Mouse (Mus musculus) kidney, embryonic 15.5 days (tissue): ENCODE measurements around the gene Acvr2b. TPM values are rescaled to one million over a fixed set of nuclear protein-coding genes. Genes with fewer than 3 reads are reported as not detected.
"Not testable (repeated sequence)": the region's sequence is repeated elsewhere in the genome, so short reads cannot be mapped to it uniquely, and the experiment has no call there.

Experiments
- ATAC-seq: fragments of 200-750 bp; cut with Nextera tagmentation; replicated peaks from 2 replicates; pipeline ENCODE4 v1.8.0; 2017; ENCODE audit warnings: moderate TSS enrichment; ENCODE audit not compliant: low FRiP score
- H3K27ac ChIP-seq: fragments of 300-500 bp; sonication (generic); 2 replicates; pipeline ENCODE4 v1.5.1; 2015; ENCODE audit warnings: mild to moderate bottlenecking, inconsistent platforms
- H3K27me3 ChIP-seq: fragments of 300-500 bp; sonication (generic); 2 replicates; pipeline ENCODE4 v1.6.1; 2015; ENCODE audit warnings: inconsistent platforms
- H3K36me3 ChIP-seq: fragments of 300-500 bp; sonication (generic); 2 replicates; pipeline ENCODE4 v1.6.1; 2015; ENCODE audit warnings: inconsistent platforms
- H3K4me1 ChIP-seq: fragments of 300-500 bp; sonication (generic); 2 replicates; pipeline ENCODE4 v1.6.1; 2015; ENCODE audit warnings: inconsistent platforms
- H3K4me2 ChIP-seq: fragments of 300-500 bp; sonication (generic); 2 replicates; pipeline ENCODE4 v1.6.1; 2015; ENCODE audit warnings: moderate library complexity, mild to moderate bottlenecking, inconsistent platforms
- H3K4me3 ChIP-seq: fragments of 300-500 bp; sonication (generic); replicated peaks from 2 replicates; pipeline ENCODE4 v1.5.1; 2015; ENCODE audit warnings: mild to moderate bottlenecking, inconsistent platforms
- H3K9ac ChIP-seq: fragments of 300-500 bp; sonication (generic); 2 replicates; pipeline ENCODE4 v1.6.1; 2015; ENCODE audit warnings: mild to moderate bottlenecking, inconsistent platforms
- H3K9me3 ChIP-seq: fragments of 300-500 bp; sonication (generic); replicated peaks from 2 replicates; pipeline ENCODE4 v1.6.1; 2016; ENCODE audit warnings: inconsistent platforms
- WGBS: fragments of 180-500 bp; shearing (Covaris S2); methylation state at CpG from one replicate; pipeline ENCODE4 v1.1.7; 2015; ENCODE audit warnings: mixed read lengths; 5-methylcytosine and 5-hydroxymethylcytosine counted together
- polyA plus RNA-seq: library from polyadenylated mRNA; unstranded; fragments of >200 nt; fragmentation: Nextera tagmentation; extraction: Ambion mirVana; gene quantifications from 2 replicates; pipeline ENCODE4 v1.2.1, GENCODE M21; 2015

Gene Acvr2b
- 36.4 and 36.6 TPM in 2 replicates for polyA plus RNA-seq

DNA sequence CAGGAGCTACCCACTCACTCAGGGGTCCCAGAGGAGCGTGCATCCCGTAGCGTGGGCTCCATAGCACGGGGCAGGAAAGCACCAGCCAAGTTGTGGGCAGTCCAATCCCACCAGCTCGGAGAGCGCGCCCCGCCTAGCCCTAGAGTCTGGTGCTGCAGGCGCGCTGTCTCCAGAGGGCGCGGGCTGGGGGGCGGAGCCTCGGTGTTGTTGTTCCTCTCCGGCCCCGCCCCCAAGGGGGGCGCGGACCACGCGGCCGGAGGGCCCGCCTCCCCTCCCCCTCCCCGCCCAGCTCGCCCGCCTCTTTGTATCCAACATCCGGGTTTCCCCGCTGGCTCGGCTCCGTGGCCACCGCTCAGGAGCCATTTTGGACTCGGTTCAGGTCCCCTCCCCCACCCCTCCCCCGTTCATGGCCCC, at the start of gene Acvr2b:
TSS of gene Acvr2b (plus strand) at position 318 of the 414 bp plus-strand sequence.
- Histone ChIP-seq H3K27ac (peak within 1 kb of the TSS; percentile 98), H3K9ac (peak within 1 kb of the TSS; percentile 95), H3K9me3 (no peaks in the 10 kb centered on the region), H3K4me3 (peak within 1 kb of the TSS; percentile 68), H3K4me1 (peaks cover 38% of the 10 kb centered on the region), H3K4me2 (peak within 1 kb of the TSS; percentile 96), H3K27me3 (no peaks in the 10 kb centered on the region), H3K36me3 (no peaks in the 10 kb centered on the region)
- ATAC-seq: peak; percentile 96
- WGBS: 0% methylated on average over 19 of the region's 32 CpGs

GRCm38 (mm10) chr9:119353926-119354325, 48.0 kb upstream of the Acvr2b start:
- Histone ChIP-seq H3K9ac (no peak overlapping the region), H3K9me3 (no peaks in the 10 kb centered on the region), H3K27me3 (no peaks in the 10 kb centered on the region), H3K4me3 (no peak overlapping the region), H3K4me2 (no peak overlapping the region), H3K36me3 (peaks cover 21% of the 10 kb centered on the region), H3K4me1 (peaks cover 26% of the 10 kb centered on the region), H3K27ac (no peak overlapping the region)
- ATAC-seq: no peak
- 74% methylated on average over 6 of the region's 6 CpGs for WGBS

DNA sequence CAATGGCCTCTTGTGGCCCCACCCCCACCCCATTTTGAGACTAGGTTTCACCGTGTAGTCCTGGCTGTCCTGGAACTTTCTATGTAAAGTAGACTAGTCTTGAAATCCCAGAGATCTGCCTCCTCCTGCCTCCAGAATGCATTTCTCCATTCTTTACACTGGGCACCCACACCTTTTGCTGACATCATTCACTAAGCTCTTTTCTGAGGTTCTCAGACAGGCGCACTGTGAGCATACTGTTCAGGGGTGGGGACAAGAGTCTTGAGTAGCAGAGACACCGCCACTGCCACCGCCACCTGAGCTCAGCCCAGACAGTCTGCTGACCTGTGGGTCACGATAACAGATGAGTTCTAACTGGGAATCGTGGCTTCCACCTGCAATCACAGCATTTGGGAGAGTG, 46.0 kb upstream of the Acvr2b start:
- no peak for ATAC-seq
- H3K4me1 ChIP-seq: peaks cover 16% of the 10 kb centered on the region
- peaks cover 10% of the 10 kb centered on the region for H3K36me3 ChIP-seq
- 59% methylated on average over 6 of the region's 6 CpGs for WGBS
- no peak overlapping the region for H3K9ac ChIP-seq
- no peak overlapping the region for H3K4me3 ChIP-seq
- H3K9me3 ChIP-seq: no peaks in the 10 kb centered on the region
- H3K27me3 ChIP-seq: no peaks in the 10 kb centered on the region
- no peak overlapping the region for H3K27ac ChIP-seq
- H3K4me2 ChIP-seq: no peak overlapping the region

DNA sequence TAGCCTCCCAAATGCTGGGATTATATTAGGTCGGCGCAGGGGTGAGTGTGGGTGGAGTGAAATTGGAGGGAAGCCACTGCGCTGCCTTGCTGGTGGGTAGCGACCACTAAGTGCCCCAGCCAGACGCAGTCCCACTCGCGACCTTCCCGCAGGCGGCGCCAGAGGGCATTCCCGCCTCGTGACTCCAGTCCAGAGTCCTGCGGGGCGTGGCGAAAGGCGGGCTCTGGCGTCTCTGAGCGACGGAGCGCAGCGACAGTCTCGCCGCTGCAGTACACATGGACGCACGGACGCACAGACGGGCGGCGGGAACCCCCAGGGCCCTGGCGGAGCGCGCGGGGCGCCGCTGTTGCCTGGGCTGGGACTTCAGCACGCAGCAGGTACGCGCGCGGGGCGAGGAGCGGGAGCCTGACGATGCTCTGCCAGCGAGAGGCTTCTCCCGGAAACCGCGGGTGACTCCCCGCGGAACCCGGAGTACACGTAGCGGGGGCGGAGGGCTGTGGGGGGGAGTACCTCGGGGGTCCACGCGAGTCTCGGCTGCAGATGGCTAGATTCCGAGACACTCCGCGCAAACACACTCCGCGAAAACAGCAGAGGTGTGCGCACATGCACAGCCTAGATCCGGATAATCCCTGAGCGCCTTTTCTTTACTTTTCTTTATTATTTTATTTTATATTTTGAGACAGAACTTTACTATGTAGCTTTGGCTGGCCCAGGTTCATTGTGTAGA, 44.4 kb upstream of the Acvr2b start, which contains the start of gene Xylb:
TSS of gene Xylb (plus strand) at position 51 of the 727 bp plus-strand sequence.
- H3K27me3 ChIP-seq: no peaks in the 10 kb centered on the region
- H3K27ac ChIP-seq: 0 out of 2 replicates have a peak within 1 kb of the TSS, but pooled peaks have one; percentile 9
- ATAC-seq: peak; percentile 92
- H3K4me3 ChIP-seq: peak within 1 kb of the TSS; percentile 68
- 2% methylated on average over 65 of the region's 65 CpGs for WGBS
- H3K9ac ChIP-seq: peak within 1 kb of the TSS; percentile 60
- H3K4me2 ChIP-seq: peak within 1 kb of the TSS; percentile 90
- H3K36me3 ChIP-seq: peaks cover 11% of the 10 kb centered on the region; the same call in 1 of the 2 replicates
- H3K4me1 ChIP-seq: peaks cover 11% of the 10 kb centered on the region
- no peaks in the 10 kb centered on the region for H3K9me3 ChIP-seq

DNA sequence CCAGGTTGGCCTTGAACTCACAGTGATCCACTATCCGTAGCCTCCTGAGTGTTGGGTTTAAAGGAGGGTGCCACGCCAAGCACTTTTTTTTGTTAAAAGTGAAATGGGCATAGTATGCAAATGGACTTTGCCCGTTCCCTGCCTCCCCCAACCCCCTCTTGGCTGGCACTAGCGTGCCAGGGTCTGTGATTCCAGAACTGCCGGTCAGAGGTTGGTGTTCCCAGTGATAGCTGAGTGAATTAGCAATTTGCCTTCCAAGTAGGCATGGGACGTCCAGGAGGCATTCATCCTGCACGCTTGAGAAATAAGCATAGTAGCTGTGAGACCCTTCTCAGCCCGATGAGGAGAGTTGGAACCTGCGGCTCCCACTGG, 43.9 kb upstream of the Acvr2b start:
- 39% methylated on average over 9 of the region's 9 CpGs for WGBS
- ATAC-seq: peak; percentile 16; the same call in 1 of the 2 replicates
- H3K4me2 ChIP-seq: peak overlapping the region; percentile 90
- peak overlapping the region; percentile 68 for H3K4me3 ChIP-seq
- H3K9me3 ChIP-seq: no peaks in the 10 kb centered on the region
- peak overlapping the region; percentile 60 for H3K9ac ChIP-seq
- no peaks in the 10 kb centered on the region for H3K27me3 ChIP-seq
- peaks cover 11% of the 10 kb centered on the region; the same call in 1 of the 2 replicates for H3K36me3 ChIP-seq
- H3K27ac ChIP-seq: 0 out of 2 replicates have a peak overlapping the region, but pooled peaks have one; percentile 9
- H3K4me1 ChIP-seq: peaks cover 11% of the 10 kb centered on the region

- Histone ChIP-seq H3K4me3 (no peak overlapping the region), H3K9ac (no peak overlapping the region), H3K27me3 (no peaks in the 10 kb centered on the region), H3K4me2 (no peak overlapping the region), H3K36me3 (peaks cover 11% of the 10 kb centered on the region; the same call in 1 of the 2 replicates), H3K9me3 (no peaks in the 10 kb centered on the region), H3K27ac (no peak overlapping the region), H3K4me1 (peaks cover 14% of the 10 kb centered on the region; the same call in 1 of the 2 replicates)
- WGBS: 86% methylated on average over 5 of the region's 5 CpGs
- ATAC-seq: no peak
These were observed 40.5 kb upstream of the Acvr2b start for GRCm38 (mm10) chr9:119361416-119361815.

- H3K4me3 ChIP-seq: no peak overlapping the region
- peaks cover 15% of the 10 kb centered on the region; the same call in 1 of the 2 replicates for H3K36me3 ChIP-seq
- no peaks in the 10 kb centered on the region for H3K9me3 ChIP-seq
- no peaks in the 10 kb centered on the region for H3K27me3 ChIP-seq
- H3K27ac ChIP-seq: no peak overlapping the region
- H3K9ac ChIP-seq: no peak overlapping the region
- H3K4me1 ChIP-seq: peaks cover 10% of the 10 kb centered on the region; the same call in 1 of the 2 replicates
- H3K4me2 ChIP-seq: no peak overlapping the region
- no peak for ATAC-seq
- WGBS: 75% methylated on average over 12 of the region's 12 CpGs
These were observed 38.7 kb upstream of the Acvr2b start for GRCm38 (mm10) chr9:119363229-119363628.

DNA sequence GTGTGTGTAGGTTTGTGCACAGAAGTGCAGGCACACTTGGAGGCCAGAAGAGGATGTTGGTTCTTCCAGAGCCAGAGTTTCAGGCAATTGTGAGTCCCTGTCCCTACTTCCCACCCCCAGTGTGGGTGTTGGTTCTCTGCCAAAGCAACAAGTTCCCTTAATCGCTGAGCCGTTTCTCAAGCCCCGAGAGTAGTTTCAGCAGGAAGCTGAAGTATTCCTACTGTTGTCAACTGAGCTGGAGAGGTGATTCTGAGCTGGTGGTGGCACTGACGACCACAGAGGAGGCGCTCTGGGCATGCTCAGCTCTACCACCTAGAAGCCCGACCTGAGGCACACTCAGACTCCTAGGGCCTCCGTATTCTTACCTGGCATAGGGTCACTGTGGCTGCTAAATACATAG, 36.6 kb upstream of the Acvr2b start, which contains the start of gene Slc22a14:
TSS of gene Slc22a14 (minus strand) at position 270 of the 400 bp plus-strand sequence.
- Histone ChIP-seq H3K36me3 (peaks cover 21% of the 10 kb centered on the region; the same call in 1 of the 2 replicates), H3K9me3 (no peaks in the 10 kb centered on the region), H3K4me2 (no peak within 1 kb of the TSS), H3K4me3 (no peak within 1 kb of the TSS), H3K27me3 (no peaks in the 10 kb centered on the region), H3K9ac (no peak within 1 kb of the TSS), H3K27ac (no peak within 1 kb of the TSS), H3K4me1 (peaks cover 8% of the 10 kb centered on the region; the same call in 1 of the 2 replicates)
- 45% methylated on average over 7 of the region's 7 CpGs for WGBS
- no peak for ATAC-seq

DNA sequence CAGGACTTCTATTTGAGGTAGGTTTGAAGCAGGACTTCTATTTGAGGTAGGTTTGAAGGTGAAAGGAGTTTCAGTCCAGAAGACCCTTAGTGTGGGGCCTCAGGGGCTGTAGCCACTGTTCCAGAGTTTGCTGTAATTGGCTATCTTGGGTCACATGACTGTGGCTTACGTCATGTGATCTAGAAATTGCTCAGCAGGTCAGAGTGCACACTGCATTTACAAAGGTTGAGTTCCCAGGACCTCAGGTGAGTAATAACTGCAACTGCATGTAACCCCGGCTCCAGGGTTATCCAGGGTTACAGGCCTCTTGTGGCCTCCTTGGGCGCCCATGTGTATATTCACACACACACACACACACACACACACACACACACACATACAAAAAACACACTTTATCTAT, 33.6 kb upstream of the Acvr2b start:
- Histone ChIP-seq H3K9me3 (no peaks in the 10 kb centered on the region), H3K27me3 (no peaks in the 10 kb centered on the region), H3K4me1 (peaks cover 8% of the 10 kb centered on the region; the same call in 1 of the 2 replicates), H3K27ac (no peak overlapping the region), H3K4me3 (no peak overlapping the region), H3K9ac (no peak overlapping the region), H3K4me2 (no peak overlapping the region), H3K36me3 (0 out of 2 replicates have a peak, but pooled peaks cover 10% of the 10 kb centered on the region)
- WGBS: 83% methylated on average over 3 of the region's 3 CpGs
- ATAC-seq: no peak

DNA sequence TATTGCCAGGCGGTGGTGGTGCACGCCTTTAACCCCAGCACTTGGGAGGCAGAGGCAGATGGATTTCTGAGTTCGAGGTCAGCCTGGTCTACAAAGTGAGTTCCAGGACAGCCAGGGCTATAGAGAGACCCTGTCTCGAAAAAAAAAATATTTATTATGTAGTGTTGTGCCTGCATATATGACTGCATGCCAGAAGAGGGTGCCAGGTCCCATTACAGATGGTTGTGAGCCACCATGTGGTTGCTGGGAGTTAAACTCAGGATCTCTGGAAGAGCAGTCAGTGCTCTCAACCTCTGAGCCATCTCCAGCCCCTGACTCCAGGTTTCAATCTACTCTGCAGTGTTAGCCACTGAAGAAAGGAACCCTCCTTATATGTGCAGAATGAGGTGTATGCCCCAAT, 31.1 kb upstream of the Acvr2b start:
- 86% methylated on average over 4 of the region's 4 CpGs for WGBS
- not testable (repeated sequence) for ATAC-seq

DNA sequence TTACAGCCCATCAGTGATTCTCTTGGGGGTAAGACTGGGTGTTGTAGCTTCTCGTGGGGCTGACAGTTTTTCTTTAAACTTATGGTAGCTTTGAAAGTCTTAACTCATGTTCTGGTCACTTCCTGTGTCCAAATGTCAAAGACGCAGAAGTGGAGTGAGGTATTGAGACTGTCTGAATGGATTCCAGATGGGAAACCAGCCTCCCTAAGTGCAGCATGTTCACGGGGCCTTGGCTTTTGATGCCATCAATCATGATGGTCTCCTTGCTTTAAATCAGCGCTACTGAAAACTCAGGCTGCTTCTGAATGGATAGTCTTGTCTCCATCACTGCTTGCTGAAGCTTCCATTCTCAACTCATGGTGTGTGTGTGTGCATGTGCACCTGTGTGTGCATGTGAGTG, 30.7 kb upstream of the Acvr2b start:
- Histone ChIP-seq H3K27me3 (no peaks in the 10 kb centered on the region), H3K4me2 (no peak overlapping the region), H3K27ac (no peak overlapping the region), H3K4me1 (no peaks in the 10 kb centered on the region), H3K9me3 (no peaks in the 10 kb centered on the region), H3K9ac (no peak overlapping the region), H3K36me3 (0 out of 2 replicates have a peak, but pooled peaks cover 10% of the 10 kb centered on the region), H3K4me3 (no peak overlapping the region)
- WGBS: 56% methylated on average over 4 of the region's 4 CpGs
- ATAC-seq: no peak

More for the DNA sequence above, 31.1 kb upstream of the Acvr2b start:
- H3K27ac ChIP-seq, H3K4me3 ChIP-seq, H3K36me3 ChIP-seq, H3K4me1 ChIP-seq, H3K9me3 ChIP-seq, H3K27me3 ChIP-seq, H3K4me2 ChIP-seq, H3K9ac ChIP-seq: not testable (repeated sequence)

DNA sequence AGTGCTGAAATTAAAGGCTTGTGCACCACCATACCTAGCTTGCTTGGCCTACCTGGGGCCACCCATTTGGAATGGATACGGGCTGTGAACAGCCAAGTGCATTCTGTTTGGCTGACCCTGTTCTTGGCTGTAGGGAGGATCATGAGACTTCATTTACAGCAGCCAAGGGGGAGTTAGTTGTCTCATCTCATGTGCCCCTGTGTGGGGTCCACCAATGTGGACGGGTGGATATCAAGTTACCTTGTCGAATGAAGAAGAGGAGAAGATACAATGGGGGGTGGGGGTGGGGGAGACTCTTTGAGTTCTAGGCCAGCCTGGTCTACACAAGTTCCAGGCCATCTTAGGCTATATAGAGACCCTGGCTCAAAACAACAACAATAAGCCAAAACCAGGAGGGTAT, 26.9 kb upstream of the Acvr2b start:
- Histone ChIP-seq H3K27ac (no peak overlapping the region), H3K9ac (no peak overlapping the region), H3K9me3 (no peaks in the 10 kb centered on the region), H3K27me3 (no peaks in the 10 kb centered on the region), H3K36me3 (peaks cover 12% of the 10 kb centered on the region), H3K4me3 (no peak overlapping the region), H3K4me1 (no peaks in the 10 kb centered on the region), H3K4me2 (no peak overlapping the region)
- ATAC-seq: 0 out of 2 replicates have a peak, but pooled peaks have one; percentile 6
- WGBS: 35% methylated on average over 3 of the region's 3 CpGs
